Mouse (Mus musculus) large intestine, adult 2 months (tissue): ENCODE measurements at regions not wholly inside any gene's neighbourhood (a gene's known extent, or its start where the extent isn't known, plus 50 kb on each side); places are given as distances from the start of the nearest gene placed in this dataset.

Experiments
- DNase-seq: peaks from one replicate; pipeline ENCODE4 v3.0.0-alpha.2; 2012; ENCODE audit warnings: low read depth, low spot score
- WGBS: fragments of 180-500 bp; shearing (Covaris S2); methylation state at CpG from one replicate; pipeline ENCODE4 v1.1.7; 2018; 5-methylcytosine and 5-hydroxymethylcytosine counted together

DNA sequence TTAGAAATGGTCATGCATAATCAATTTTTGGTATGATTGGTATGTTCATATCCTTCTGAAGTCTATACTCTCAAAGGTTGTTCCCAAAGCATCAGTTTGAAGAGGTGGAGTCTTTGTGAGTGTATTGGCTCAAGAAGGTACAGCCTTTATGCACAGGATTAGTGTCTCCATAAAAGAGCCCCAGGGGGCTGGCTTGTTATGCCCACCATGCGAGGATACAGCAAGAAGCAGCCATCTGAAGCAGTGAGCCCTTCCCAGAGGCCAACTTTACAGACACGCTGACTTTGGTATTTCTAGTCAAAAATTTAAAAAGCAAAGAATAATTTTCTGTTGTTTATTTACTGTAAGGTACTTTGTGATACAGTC is 157.1 kb downstream of the Emp1 start:
- no peak for DNase-seq
- WGBS = 90% methylated on average over 2 of the region's 2 CpGs

DNA sequence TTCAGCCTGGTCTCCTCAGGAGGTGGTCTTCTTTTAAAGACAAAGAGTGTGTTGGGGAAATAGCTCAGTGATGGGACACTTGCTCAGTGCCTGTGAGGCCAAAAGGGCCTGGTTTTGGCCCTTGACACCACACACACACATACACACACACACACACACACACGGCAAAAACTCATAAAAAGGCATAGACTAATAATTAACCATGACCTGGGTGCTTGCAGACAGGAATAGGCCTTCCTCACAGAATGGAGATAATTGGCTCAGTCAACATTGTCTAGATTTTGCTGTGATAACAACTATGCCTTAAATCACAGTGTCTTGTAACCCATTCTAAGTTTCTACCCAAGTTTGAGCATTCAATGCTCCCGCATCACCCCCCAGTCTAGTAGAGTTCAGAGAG is 158.5 kb downstream of the Emp1 start:
- DNase-seq = no peak
- 23% methylated on average over 2 of the region's 2 CpGs for WGBS

DNA sequence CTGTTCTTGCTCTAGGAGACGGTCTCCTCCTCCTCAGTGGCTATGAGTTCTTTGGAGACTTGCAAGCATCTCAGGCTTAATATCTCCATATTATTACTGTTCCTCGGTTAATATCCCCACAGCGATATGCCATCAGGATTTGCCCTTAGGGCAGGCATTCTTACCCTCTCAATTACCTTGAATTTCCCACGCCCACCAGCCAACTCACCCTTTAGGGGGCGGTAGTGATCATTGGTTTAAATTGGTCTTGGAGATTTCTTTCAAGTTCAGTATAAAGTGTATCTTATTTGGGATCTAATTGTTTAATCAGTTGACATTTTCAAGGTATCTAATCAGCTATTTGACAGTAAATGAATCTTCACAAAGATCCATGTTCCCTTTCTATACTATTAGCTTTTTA is 162.5 kb downstream of the Emp1 start:
- 72% methylated on average over 5 of the region's 5 CpGs for WGBS
- DNase-seq = no peak

DNA sequence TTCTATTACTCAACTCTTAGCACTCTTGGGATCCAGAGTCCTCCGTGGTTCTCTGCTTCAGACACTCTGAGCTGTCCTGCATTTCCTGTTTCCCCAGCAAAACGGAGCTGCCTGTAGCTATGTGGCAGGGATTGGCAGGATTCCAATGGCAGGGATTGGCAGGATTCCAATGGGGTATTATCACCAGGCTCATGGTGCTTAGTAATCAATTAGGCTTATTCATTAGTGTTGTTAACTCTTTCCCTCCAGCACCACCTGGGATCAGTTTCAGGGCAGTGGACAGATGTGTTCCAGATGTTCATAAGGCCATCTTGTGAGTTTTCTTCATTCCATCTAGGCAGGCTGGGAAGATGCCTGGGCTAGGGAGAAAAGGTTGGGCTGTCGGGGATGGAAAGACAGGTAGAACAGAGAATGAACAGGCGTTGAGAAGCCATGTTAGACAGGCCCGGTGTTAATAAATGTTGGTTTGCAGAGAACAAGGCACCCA is 163.5 kb downstream of the Emp1 start:
- WGBS = 49% methylated on average over 5 of the region's 5 CpGs
- no peak for DNase-seq

DNA sequence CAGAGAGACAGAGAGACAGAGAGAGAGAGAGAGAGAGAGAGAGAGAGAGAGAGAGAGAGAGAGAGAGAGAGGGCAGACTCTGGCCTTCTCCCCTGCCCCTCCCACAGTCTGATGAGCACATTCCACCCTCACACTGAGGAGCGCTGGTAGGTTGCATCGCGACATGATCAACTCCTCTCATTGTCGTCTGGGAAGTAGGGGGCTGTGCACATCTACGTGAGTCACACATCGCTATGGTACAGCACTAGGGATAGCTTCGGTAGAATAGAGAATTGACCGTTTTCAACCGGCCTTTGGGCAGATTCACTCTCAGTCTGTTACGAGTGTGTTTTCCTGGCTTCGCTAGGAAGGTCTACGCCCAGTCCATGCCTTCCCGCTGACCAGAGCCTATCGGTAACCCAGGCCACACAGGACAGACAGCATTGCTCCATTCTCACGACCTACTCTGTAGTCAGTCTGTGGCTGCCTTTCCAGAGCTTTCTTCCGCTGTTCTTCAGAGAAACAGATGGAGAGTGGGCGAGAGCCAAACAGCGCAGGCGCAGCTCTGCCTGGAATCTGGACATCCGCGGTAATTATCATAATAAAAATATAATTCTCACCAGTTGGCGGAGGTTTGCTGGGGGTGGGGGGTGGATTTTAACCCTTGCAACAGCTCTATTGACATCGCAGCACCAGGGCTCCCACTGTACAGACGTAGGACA is 164.3 kb downstream of the Emp1 start:
- DNase-seq = no peak
- WGBS = 87% methylated on average over 24 of the region's 24 CpGs

DNA sequence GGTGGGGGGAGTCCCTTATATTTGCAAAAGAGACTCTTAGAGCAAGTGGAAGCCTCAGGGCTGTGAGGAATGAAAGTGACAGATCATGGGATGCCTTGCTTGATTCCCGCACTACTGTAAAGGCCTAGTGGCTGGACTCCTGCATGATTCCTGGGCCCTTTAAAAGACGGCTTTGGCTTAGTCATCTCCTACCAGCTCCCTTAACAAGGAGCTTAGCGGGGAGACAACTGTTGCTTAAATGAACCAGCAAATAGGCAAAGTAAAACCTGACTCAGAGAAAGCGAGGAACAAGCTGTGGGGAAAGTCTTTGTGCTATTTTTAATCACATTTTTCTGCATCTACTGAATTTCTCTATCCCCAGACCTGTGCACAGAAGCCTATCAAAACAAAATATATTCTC is 165.5 kb downstream of the Emp1 start:
- DNase-seq = no peak
- WGBS = 92% methylated on average over 4 of the region's 4 CpGs

DNA sequence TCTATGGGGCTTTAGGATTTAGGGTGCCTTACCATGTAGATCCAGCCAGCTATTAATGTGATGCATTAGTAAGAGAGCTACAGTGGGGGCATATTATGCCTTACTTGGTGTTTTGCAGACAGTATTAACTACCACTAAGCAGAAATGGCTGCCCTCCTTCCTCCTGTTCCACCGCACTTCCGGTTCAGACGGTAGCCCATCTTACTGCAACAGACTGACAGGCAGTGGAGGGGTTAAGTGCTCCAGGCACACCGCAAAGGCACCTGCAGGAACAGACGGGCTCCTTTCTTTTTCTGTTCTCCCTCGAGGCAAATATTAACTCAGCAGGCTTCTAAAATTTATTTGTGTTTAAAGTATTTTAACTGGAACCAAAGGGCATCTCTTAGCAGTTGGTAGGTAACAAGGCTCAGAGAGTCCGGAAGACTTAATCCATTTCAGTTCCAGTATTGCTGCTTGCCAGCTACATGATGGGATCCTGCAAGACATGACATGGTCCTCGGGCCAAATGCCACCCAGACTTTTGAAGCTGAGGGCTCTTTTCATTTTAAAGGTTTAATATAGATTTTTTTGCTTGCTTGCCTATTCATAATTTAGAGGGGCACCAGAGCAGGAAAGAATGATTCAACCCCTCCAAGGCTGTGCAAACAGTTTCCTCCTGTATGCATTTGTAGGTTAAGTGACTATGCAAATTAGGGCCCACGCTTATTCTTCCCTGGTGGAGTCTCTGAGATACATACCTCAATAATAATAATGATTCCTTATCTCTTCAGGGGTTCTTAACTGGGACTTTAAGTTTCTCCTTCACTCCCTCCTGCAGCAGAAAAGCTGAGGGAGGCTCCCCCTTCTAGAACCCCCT is 177.7 kb downstream of the Emp1 start:
- DNase-seq = no peak
- 15% methylated on average over 9 of the region's 9 CpGs for WGBS

DNA sequence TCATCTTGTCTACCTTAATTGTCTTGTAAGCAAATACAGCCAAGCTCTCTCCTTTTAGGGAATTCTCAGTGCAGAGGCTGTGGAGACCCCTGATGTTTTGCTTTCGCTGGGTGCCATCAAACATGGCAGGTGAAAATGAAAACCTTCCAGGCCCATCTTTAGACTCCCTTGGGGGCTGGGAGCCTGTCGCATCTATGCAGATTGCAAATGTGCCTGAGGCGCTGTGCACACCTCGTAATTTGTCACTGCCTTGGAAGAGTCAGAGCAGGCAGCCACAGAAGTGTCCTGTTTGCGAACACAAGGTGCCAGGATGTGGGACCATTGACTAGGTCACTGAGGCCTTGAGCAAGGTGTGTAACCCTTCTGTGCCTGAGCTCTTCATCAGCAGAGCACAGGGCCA is 179.2 kb downstream of the Emp1 start:
- no peak for DNase-seq
- WGBS = 78% methylated on average over 5 of the region's 5 CpGs

DNA sequence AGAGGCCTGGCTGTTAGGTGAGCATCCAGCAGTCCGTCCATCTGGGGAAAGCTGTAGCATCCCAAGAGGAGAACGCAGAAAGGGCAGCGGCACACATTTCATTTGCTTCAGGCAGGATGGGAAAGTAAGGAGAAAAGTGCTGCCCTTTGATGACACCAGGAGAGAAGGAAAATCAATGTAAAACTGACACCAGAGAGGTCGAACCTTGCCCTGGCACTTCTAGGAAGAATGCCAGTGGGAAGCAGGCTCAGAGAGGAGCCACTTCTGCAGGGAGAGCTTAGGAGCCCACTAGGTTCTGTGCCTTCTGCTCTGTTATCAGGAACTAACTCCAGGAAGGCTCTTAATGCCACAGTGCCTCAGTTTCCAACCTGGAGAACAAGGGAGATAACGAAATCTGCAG is 180.0 kb downstream of the Emp1 start:
- DNase-seq = no peak

DNA sequence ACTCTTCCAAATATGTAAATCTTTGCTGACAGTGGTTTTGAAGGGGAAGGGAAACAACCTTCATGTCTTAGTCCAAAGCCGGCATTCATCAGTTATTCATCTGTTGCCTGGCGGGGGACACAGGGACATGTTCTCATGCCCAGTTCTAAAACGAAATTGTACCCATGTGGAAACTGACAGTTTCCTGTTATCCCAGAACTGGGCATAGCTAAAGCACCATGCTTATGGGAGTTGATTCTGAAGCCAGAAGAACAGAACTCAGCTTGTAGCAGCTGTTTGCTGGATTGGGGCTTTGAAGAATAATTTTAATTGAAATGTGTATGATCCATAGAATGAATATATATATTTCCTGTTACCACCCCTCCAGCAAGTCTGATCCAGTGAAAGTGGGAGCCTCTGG is 181.0 kb downstream of the Emp1 start:
- WGBS = 75% methylated on average over 3 of the region's 3 CpGs
- DNase-seq = no peak

More for the DNA sequence above, 180.0 kb downstream of the Emp1 start:
- WGBS = 74% methylated on average over 5 of the region's 5 CpGs

DNA sequence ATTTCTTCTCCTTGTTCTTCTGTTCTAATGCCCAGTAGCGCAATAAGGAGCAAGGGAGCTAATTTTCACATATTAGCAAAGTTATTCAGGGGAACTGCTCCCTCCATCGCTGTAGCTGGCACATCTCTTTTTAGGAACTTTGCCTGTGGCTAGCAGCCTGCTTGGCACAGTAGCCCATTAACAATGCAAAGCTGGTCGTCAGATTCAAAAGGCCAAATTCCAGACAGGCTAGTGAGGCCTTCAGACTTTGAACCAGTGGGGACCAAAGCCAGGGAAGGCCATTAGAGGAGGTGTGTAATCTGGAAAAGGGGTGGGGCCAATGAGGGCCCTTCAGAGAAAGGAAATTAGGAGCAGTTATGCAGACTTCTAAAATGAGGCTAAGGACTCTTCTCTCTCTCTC is 181.5 kb downstream of the Emp1 start:
- no peak for DNase-seq
- 44% methylated on average over 3 of the region's 3 CpGs for WGBS

DNA sequence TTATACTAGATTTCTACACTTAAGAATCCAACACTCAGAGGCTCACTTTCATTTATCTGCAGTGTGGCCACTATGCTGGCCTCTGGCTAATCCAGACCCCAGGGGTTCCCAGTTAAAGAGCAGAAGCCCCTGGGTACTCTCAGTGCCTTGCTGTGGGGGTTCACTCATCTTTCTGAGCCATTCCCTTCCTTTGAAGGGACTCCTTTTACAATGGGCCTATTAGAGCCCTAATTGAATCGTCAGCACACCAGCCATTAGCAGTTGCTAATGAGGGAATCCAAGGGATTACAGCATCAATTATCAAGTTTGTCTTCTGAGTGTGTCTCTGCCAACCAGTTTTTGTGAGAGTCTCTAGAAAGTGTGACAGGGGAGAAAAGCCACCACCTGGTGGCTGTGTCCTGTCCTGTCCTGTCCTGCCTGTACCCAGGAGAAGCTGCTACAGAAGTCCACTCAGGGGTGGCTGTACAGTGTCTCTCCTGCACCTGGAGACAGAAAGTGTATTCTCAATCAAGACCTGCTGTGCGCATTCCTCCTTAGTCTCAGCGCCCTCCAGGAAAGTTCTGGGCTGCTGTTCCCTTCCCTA is 188.1 kb downstream of the Emp1 start:
- WGBS = 61% methylated on average over 3 of the region's 3 CpGs
- no peak for DNase-seq

DNA sequence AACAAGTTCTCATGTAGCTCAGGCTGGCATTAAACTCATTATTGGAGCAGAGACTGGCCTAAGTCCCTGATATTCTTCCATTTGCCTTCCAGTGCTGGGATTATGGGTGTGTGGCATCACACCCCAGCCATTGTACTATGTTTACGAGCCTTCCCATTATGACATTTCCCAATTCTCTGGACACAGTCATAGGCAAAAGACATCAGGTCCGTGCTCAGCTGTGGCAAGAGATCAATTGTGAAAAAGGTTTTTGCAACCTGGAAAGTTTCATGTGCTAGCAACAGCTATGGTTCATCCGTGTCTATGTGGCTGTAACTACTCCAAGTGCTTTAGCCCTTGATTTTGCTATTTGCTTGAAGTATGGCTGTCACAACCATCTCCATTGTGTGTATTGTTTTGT is 190.1 kb downstream of the Emp1 start:
- no peak for DNase-seq
- 63% methylated on average over 3 of the region's 3 CpGs for WGBS

DNA sequence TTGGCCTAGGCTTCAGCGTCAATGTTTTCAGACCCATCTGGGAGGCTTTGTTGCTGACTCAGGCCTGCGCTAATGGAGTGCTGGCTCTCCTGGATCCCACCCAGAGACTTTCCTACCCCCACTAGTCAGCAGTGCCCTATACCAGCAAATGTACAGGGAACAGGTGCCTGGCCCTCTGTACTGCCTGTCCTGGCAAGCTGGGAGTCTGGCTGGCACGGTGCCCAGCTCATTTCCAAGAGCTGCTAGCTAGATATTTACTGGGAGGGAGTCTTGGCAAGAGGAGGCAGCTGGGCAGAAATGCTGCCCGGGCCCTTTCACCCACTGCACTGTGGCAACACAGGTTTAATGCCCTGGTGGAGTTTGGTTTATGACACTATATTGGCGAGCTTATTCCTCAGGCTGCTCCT is 197.2 kb downstream of the Emp1 start:
- 20% methylated on average over 5 of the region's 5 CpGs for WGBS
- DNase-seq = peak; percentile 94

DNA sequence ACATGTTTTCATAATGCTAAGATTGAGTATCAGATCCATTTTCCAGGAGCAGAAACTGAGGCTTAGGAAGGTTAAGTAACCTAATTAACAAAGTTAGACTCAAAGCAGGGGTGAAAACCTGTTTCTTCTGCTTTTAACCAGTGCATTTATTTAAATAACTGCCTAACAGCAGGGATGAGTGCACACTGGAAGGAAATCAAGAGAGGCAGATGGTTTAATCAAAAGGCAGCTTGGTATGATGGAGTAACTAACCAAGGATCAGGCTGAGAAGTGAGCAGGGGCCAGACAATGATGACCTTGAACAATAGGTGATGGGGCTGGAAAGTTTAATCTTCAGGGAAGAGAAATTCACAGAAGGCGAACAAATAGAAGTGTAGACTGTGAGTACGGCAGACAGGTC is 199.9 kb downstream of the Emp1 start:
- WGBS = 89% methylated on average over 2 of the region's 2 CpGs
- no peak for DNase-seq

DNA sequence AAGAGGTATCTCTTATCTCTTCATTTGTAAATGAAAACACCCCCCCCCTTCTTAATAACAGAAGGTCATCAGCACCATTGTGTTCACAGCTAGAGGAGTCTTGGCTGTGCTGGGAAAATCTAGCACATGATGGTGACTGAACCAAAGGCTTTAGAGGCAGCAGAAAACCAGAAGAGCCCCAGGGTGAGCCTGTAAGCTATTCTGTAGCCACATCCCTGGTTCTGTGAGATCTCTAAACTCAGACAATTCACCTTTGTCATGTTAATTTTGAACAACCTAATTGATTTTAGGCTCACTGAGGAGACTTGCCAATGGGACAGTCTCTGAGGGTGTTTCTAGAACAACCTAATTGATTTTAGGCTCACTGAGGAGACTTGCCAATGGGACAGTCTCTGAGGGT is 201.4 kb downstream of the Emp1 start:
- no peak for DNase-seq

DNA sequence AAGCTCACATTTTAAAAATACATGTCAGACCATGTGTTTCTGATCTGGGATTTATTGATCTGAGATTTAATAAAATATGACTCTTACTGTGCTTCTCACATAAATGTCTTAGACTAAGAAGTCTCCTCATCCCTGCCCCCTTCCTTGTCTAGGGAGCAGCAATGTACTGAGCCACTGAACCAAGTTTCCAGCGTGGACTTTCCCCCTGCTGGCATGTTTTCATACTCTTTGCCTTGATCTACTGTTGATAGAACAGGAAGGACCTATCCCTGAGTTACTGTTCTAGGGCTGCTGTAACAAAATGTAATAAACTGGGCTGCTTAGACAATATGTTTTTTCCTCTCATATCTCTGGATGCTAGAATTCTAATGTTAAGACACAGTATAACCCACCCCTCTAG is 206.7 kb downstream of the Emp1 start:
- WGBS = 18% methylated on average over 1 of the region's 1 CpGs

DNA sequence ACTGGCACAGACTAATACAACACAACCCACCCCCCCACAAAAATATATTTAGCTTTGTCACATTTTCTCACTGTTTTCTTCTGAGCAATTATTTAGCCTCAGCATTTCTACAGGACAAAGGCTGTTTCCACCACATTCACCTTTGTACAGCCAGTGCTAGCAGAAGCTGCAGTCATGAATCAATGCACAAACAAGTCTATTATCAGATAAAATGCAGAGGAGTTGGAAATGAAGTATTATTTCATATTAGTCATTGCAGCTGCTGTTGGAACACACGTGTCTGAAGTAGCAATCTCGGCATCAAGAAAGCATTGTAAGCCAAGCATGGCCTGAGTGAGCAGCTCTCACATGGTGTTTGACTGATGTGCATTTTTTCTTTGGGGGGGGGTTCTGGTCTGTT is 212.9 kb downstream of the Emp1 start:
- WGBS = 55% methylated on average over 2 of the region's 2 CpGs
- no peak for DNase-seq

More for the DNA sequence above, 206.7 kb downstream of the Emp1 start:
- DNase-seq = no peak

DNA sequence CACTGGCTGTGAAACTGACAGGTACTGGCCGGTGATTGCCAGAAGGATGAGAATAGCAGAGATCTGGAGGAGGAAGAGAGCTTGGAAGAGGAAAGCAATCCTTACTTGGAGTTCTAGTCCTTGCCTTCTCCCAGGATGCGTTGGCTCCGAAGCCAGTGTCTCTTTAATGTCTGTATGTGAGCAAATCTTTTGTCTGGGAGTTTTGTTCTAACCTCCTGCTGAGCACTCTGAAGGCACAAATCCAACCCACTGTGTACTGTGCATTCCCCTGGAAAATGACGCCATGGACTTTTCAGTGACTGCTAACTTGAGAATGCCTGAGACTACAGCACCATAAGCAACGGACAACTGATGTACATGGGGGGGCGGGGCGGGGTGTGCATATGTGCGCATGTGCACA is 216.4 kb downstream of the Emp1 start:
- DNase-seq = no peak
- WGBS = 94% methylated on average over 8 of the region's 8 CpGs

DNA sequence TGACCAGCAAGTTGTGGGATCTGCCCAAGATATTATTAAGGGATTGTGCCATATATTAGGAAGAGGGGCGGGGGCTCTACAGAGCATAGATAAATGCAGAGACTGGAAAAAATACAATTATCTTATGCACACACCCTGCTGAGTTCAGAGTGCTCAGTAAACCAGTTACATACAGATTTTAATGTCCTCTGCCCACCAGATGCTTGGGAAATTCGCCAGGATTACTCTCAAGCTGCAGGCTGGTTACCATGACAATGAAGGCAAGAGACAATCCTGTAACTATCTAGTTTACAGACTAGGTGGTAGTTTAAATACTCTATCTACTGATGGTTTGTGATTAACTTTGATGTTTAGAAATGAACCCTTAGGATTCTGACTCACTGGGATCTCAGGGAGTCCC is 220.2 kb downstream of the Emp1 start:
- no peak for DNase-seq
- WGBS = 48% methylated on average over 2 of the region's 2 CpGs

DNA sequence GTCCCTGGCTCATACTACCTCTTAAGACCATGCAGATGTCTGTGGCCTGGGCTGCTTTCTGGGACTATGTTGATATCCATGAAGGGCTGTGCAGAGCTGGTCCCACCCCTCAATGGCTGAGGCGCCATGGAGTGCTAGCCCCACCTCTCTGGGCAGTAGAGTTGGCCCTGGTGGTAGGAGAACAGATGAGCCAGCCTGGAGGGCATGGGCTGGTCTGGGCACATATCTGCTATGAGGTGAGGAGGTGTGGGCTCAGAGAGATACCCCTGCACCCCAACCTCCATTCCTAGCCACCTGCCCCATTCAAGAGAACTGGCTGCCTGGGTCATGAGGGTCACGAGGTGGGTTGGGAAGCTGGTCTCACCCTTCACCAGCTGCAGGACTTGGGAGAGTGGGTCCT is 222.4 kb downstream of the Emp1 start:
- DNase-seq = no peak
- 98% methylated on average over 2 of the region's 2 CpGs for WGBS
